Comparison of ENCODE assay signal across 8 mouse cellular contexts in genomic region chr6:85936508-85937465, GRCm38 (mm10). TPM values are rescaled to one million over a fixed set of nuclear protein-coding genes. Genes with fewer than 3 reads are reported as not detected.
A peak's percentile ranks its signal among the peaks of the same experiment; 100 is the strongest.
DNase-seq lines count a peak whose midpoint lies in the region; ATAC-seq and TF ChIP-seq lines count a peak whose summit lies in the region.
"Not testable (repeated sequence)": the region's sequence is repeated elsewhere in the genome, so short reads cannot be mapped to it uniquely, and the experiment has no call there.

No protein-coding gene starts in this region.

- DNase-seq in 3134 (ENCODE audit: extremely low read depth, insufficient read length, low spot score) = peak; percentile 88
- DNase-seq in adrenal gland, postnatal 25 days = peak; percentile 82
- DNase-seq in embryonic facial prominence, embryonic 11.5 days (ENCODE audit: low spot score) = peak; percentile 76
- peak; percentile 99 for DNase-seq in heart, adult 11 months
- peak; percentile 91 for DNase-seq in kidney, adult 18-20 months
- DNase-seq in limb, embryonic 10.5 days (ENCODE audit: low spot score) = peak; percentile 80

- H3K4me1 ChIP-seq in embryonic facial prominence, embryonic 11.5 days (ENCODE audit: control insufficient read depth, insufficient read depth, low read length); limb, embryonic 10.5 days; midbrain, embryonic 12.5 days; small intestine, adult 2 months (ENCODE audit: control insufficient read depth, insufficient read depth, insufficient read length, low read length): not testable (repeated sequence)

- peak overlapping the region; percentile 52; the same call in 1 of the 2 replicates for H3K27ac ChIP-seq in embryonic facial prominence, embryonic 11.5 days (replicated peaks; ENCODE audit: low read depth, low read length)
- peak overlapping the region; percentile 76 for H3K27ac ChIP-seq in limb, embryonic 10.5 days
- H3K27ac ChIP-seq in midbrain, embryonic 12.5 days (replicated peaks) = peak overlapping the region; percentile 49; the same call in 1 of the 2 replicates
- H3K27ac ChIP-seq in small intestine, adult 2 months (ENCODE audit: insufficient read depth, low read depth, low read length) = peak overlapping the region; percentile 96

- peak overlapping the region; percentile 62 for H3K9ac ChIP-seq in embryonic facial prominence, embryonic 11.5 days (replicated peaks; ENCODE audit: low read length)
- H3K9ac ChIP-seq in midbrain, embryonic 12.5 days (replicated peaks) = peak overlapping the region; percentile 52

- H3K4me2 ChIP-seq in embryonic facial prominence, embryonic 11.5 days (ENCODE audit: low read depth, low read length) = peak overlapping the region; percentile 39
- H3K4me2 ChIP-seq in midbrain, embryonic 12.5 days (replicated peaks) = peak overlapping the region; percentile 58

- WGBS in embryonic facial prominence, embryonic 11.5 days = 2% methylated on average over 41 of the region's 50 CpGs
- 2% methylated on average over 50 of the region's 50 CpGs for WGBS in limb, embryonic 10.5 days
- WGBS in midbrain, embryonic 12.5 days = 2% methylated on average over 50 of the region's 50 CpGs
- WGBS in small intestine, adult 2 months = 1% methylated on average over 50 of the region's 50 CpGs

- H3K4me3 ChIP-seq in embryonic facial prominence, embryonic 11.5 days (ENCODE audit: low read depth, low read length) = peak overlapping the region; percentile 45
- peak overlapping the region; percentile 57 for H3K4me3 ChIP-seq in limb, embryonic 10.5 days
- H3K4me3 ChIP-seq in midbrain, embryonic 12.5 days = peak overlapping the region; percentile 49
- peak overlapping the region; percentile 58 for H3K4me3 ChIP-seq in small intestine, adult 2 months (ENCODE audit: low read depth, low read length)

- peak; percentile 95 for ATAC-seq in embryonic facial prominence, embryonic 11.5 days (replicated peaks; ENCODE audit: insufficient number of reproducible peaks, low FRiP score, low TSS enrichment, low read depth)
- ATAC-seq in midbrain, embryonic 12.5 days (ENCODE audit: low FRiP score, low read depth) = peak; percentile 96

- not testable (repeated sequence) for H3K36me3 ChIP-seq in embryonic facial prominence, embryonic 11.5 days (replicated peaks; ENCODE audit: control insufficient read depth, insufficient read depth, low read depth, low read length); midbrain, embryonic 12.5 days; small intestine, adult 2 months (ENCODE audit: control insufficient read depth, insufficient read depth, low read length)
- H3K36me3 ChIP-seq in limb, embryonic 10.5 days = peaks cover 13% of the 10 kb centered on the region

- H3K27me3 ChIP-seq in embryonic facial prominence, embryonic 11.5 days (ENCODE audit: control insufficient read depth, insufficient read depth, low read length); limb, embryonic 10.5 days (ENCODE audit: low read depth, poor library complexity, severe bottlenecking); midbrain, embryonic 12.5 days; small intestine, adult 2 months (ENCODE audit: control insufficient read depth, insufficient read depth, low read length): not testable (repeated sequence)

- peak; percentile 54; the same call in 1 of the 2 replicates for TF ChIP-seq CTCF in small intestine, adult 2 months (IDR thresholded peaks at IDR 0.05; ENCODE audit: extremely low read depth, insufficient read length, insufficient replicate concordance, low read depth, low read length)

- not testable (repeated sequence) for H3K9me3 ChIP-seq in embryonic facial prominence, embryonic 11.5 days (replicated peaks; ENCODE audit: control insufficient read depth, low read length); limb, embryonic 10.5 days (replicated peaks); midbrain, embryonic 12.5 days

- peak; percentile 24 for TF ChIP-seq POLR2A in small intestine, adult 2 months (IDR thresholded peaks at IDR 0.05; ENCODE audit: low read depth, low read length)

RNA-seq across cellular contexts. Expression of gene Nat8f1, which starts 21.3 kb away (rescaled TPM):
- total RNA-seq in adrenal gland, postnatal 25 days (2021) = 47.2 and 69.6 TPM in 2 replicates
- 4.1 and 6.1 TPM in 2 replicates for polyA plus RNA-seq in embryonic facial prominence, embryonic 11.5 days (2014; fragmentation: Nextera tagmentation; extraction: Ambion mirVana)
- polyA plus RNA-seq in limb, embryonic 10.5 days (2016; fragmentation: Nextera tagmentation; extraction: Ambion mirVana) = 3.2 and 5.2 TPM in 2 replicates
- polyA plus RNA-seq in midbrain, embryonic 12.5 days (2016; fragmentation: Nextera tagmentation; extraction: Ambion mirVana) = 8.3 and 9.5 TPM in 2 replicates
- polyA plus RNA-seq in small intestine, adult 2 months (2012; rRNA removed) = 16.0 and 21.4 TPM in 2 replicates

RNA-seq across cellular contexts. Expression of gene Dusp11, which starts 24.7 kb away (rescaled TPM):
- 142 and 170 TPM in 2 replicates for total RNA-seq in adrenal gland, postnatal 25 days (2021)
- polyA plus RNA-seq in embryonic facial prominence, embryonic 11.5 days (2014; fragmentation: Nextera tagmentation; extraction: Ambion mirVana) = 43.7 and 45.3 TPM in 2 replicates
- polyA plus RNA-seq in limb, embryonic 10.5 days (2016; fragmentation: Nextera tagmentation; extraction: Ambion mirVana) = 39.0 and 45.0 TPM in 2 replicates
- 42.7 and 53.7 TPM in 2 replicates for polyA plus RNA-seq in midbrain, embryonic 12.5 days (2016; fragmentation: Nextera tagmentation; extraction: Ambion mirVana)
- polyA plus RNA-seq in small intestine, adult 2 months (2012; rRNA removed) = 8.2 and 18.7 TPM in 2 replicates

RNA-seq across cellular contexts. Expression of gene Tprkb, which starts 25.1 kb away (rescaled TPM):
- total RNA-seq in adrenal gland, postnatal 25 days (2021) = 49.3 and 66.9 TPM in 2 replicates
- polyA plus RNA-seq in embryonic facial prominence, embryonic 11.5 days (2014; fragmentation: Nextera tagmentation; extraction: Ambion mirVana) = 29.7 and 39.7 TPM in 2 replicates
- 27.5 and 32.5 TPM in 2 replicates for polyA plus RNA-seq in limb, embryonic 10.5 days (2016; fragmentation: Nextera tagmentation; extraction: Ambion mirVana)
- polyA plus RNA-seq in midbrain, embryonic 12.5 days (2016; fragmentation: Nextera tagmentation; extraction: Ambion mirVana) = 35.5 and 41.4 TPM in 2 replicates
- 6.8 and 16.0 TPM in 2 replicates for polyA plus RNA-seq in small intestine, adult 2 months (2012; rRNA removed)

RNA-seq across cellular contexts. Expression of gene Nat8f4, which starts 32.1 kb away (rescaled TPM):
- total RNA-seq in adrenal gland, postnatal 25 days (2021) = 13.8 and 22.7 TPM in 2 replicates
- 4.0 and 4.1 TPM in 2 replicates for polyA plus RNA-seq in embryonic facial prominence, embryonic 11.5 days (2014; fragmentation: Nextera tagmentation; extraction: Ambion mirVana)
- polyA plus RNA-seq in limb, embryonic 10.5 days (2016; fragmentation: Nextera tagmentation; extraction: Ambion mirVana) = 1.5 and 1.8 TPM in 2 replicates
- polyA plus RNA-seq in midbrain, embryonic 12.5 days (2016; fragmentation: Nextera tagmentation; extraction: Ambion mirVana) = 6.6 and 7.2 TPM in 2 replicates
- 15.6 and 32.6 TPM in 2 replicates for polyA plus RNA-seq in small intestine, adult 2 months (2012; rRNA removed)

Comparison
In these comparisons a context has a peak if more than half of its experiments do, and no peak if none do; other contexts are left out.
1. Peak in every context shown above with its lines: DNase-seq, ATAC-seq, H3K4me3 ChIP-seq and H3K27ac ChIP-seq.